8 mouse cellular contexts compared by ENCODE assay signal in genomic region chr13:111686522-111687284, GRCm38 (mm10). TPM values are rescaled to one million over a fixed set of nuclear protein-coding genes. Genes with fewer than 3 reads are reported as not detected.
A peak's percentile ranks its signal among the peaks of the same experiment; 100 is the strongest.
DNase-seq lines count a peak whose midpoint lies in the region; ATAC-seq lines count a peak whose summit lies in the region.

No protein-coding gene starts in this region.

- H3K27ac ChIP-seq in brown adipose tissue, adult 24 weeks (replicated peaks; ENCODE audit: low read depth, low read length) = peak overlapping the region; percentile 64
- peak overlapping the region; percentile 97 for H3K27ac ChIP-seq in forebrain, embryonic 14.5 days (ENCODE audit: low read depth, low read length)
- H3K27ac ChIP-seq in limb, embryonic 12.5 days = peak overlapping the region; percentile 97
- peak overlapping the region; percentile 99 for H3K27ac ChIP-seq in midbrain, embryonic 13.5 days

- H3K9ac ChIP-seq in forebrain, embryonic 14.5 days (ENCODE audit: low read length) = peak overlapping the region; percentile 93
- H3K9ac ChIP-seq in limb, embryonic 12.5 days (replicated peaks) = peak overlapping the region; percentile 98
- H3K9ac ChIP-seq in midbrain, embryonic 13.5 days (replicated peaks) = peak overlapping the region; percentile 96

- DNase-seq in heart, adult 11 months = peak; percentile 95
- no peak for DNase-seq in heart, adult 8-10 months (ENCODE audit: low spot score)
- DNase-seq in forebrain, embryonic 14.5 days (ENCODE audit: low spot score) = peak; percentile 34
- peak; percentile 48 for DNase-seq in heart, postnatal 4 days
- peak; percentile 61 to 73 for DNase-seq in spleen, postnatal 10 days (ENCODE audit: low spot score in 2 of 2)

- H3K4me2 ChIP-seq in forebrain, embryonic 14.5 days (ENCODE audit: low read length) = peak overlapping the region; percentile 92
- H3K4me2 ChIP-seq in limb, embryonic 12.5 days = peak overlapping the region; percentile 83
- H3K4me2 ChIP-seq in midbrain, embryonic 13.5 days (replicated peaks) = peak overlapping the region; percentile 89

- under 1% methylated on average over 27 of the region's 101 CpGs for WGBS in forebrain, embryonic 14.5 days
- under 1% methylated on average over 70 of the region's 101 CpGs for WGBS in limb, embryonic 12.5 days
- WGBS in midbrain, embryonic 13.5 days = under 1% methylated on average over 51 of the region's 101 CpGs

- no peaks in the 10 kb centered on the region for H3K27me3 ChIP-seq in forebrain, embryonic 14.5 days (replicated peaks; ENCODE audit: control insufficient read depth, insufficient read depth, low read length)
- no peaks in the 10 kb centered on the region for H3K27me3 ChIP-seq in limb, embryonic 12.5 days
- H3K27me3 ChIP-seq in midbrain, embryonic 13.5 days = 0 out of 2 replicates have a peak, but pooled peaks cover 8% of the 10 kb centered on the region

- ATAC-seq in forebrain, embryonic 14.5 days = peak; percentile 64
- peak; percentile 34; the same call in 1 of the 2 replicates for ATAC-seq in limb, embryonic 12.5 days (ENCODE audit: insufficient number of reproducible peaks, insufficient read depth, low FRiP score, low TSS enrichment, low read depth)
- ATAC-seq in midbrain, embryonic 13.5 days = peak; percentile 72

- no peaks in the 10 kb centered on the region for H3K4me1 ChIP-seq in brown adipose tissue, adult 24 weeks (ENCODE audit: control insufficient read depth, insufficient read depth, insufficient read length, low read length)
- 0 out of 2 replicates have a peak, but pooled peaks cover 2% of the 10 kb centered on the region for H3K4me1 ChIP-seq in forebrain, embryonic 14.5 days (ENCODE audit: control insufficient read depth, insufficient read depth, low read length)
- H3K4me1 ChIP-seq in limb, embryonic 12.5 days (replicated peaks) = peaks cover 3% of the 10 kb centered on the region; the same call in 1 of the 2 replicates
- peaks cover 15% of the 10 kb centered on the region for H3K4me1 ChIP-seq in midbrain, embryonic 13.5 days (replicated peaks)

- H3K9me3 ChIP-seq in forebrain, embryonic 14.5 days (replicated peaks; ENCODE audit: control insufficient read depth, low read length) = no peaks in the 10 kb centered on the region
- H3K9me3 ChIP-seq in limb, embryonic 12.5 days = no peaks in the 10 kb centered on the region
- H3K9me3 ChIP-seq in midbrain, embryonic 13.5 days = no peaks in the 10 kb centered on the region

- H3K36me3 ChIP-seq in forebrain, embryonic 14.5 days (ENCODE audit: control insufficient read depth, insufficient read depth, low read length) = peaks cover 12% of the 10 kb centered on the region
- H3K36me3 ChIP-seq in limb, embryonic 12.5 days = peaks cover 8% of the 10 kb centered on the region
- peaks cover 8% of the 10 kb centered on the region for H3K36me3 ChIP-seq in midbrain, embryonic 13.5 days

- H3K4me3 ChIP-seq in brown adipose tissue, adult 24 weeks (ENCODE audit: insufficient read depth, low read depth, low read length) = peak overlapping the region; percentile 77
- H3K4me3 ChIP-seq in forebrain, embryonic 14.5 days (ENCODE audit: low read depth, low read length) = peak overlapping the region; percentile 78
- H3K4me3 ChIP-seq in limb, embryonic 12.5 days (replicated peaks) = peak overlapping the region; percentile 95
- peak overlapping the region; percentile 95 for H3K4me3 ChIP-seq in midbrain, embryonic 13.5 days (replicated peaks)

RNA-seq across cellular contexts. Expression of gene Mier3, which starts 5.9 kb away (rescaled TPM):
- total RNA-seq in heart, adult 8-10 months (2022) = 10 to 100 TPM; 12.6 to 17.2 (median 13.9) TPM
- polyA plus RNA-seq in brown adipose tissue, adult 24 weeks (2012; ENCODE audit: insufficient read depth, insufficient read length, missing spikeins) = 6.1 and 14.9 TPM in 2 replicates
- polyA plus RNA-seq in forebrain, embryonic 14.5 days (2014; fragmentation: Nextera tagmentation; extraction: Ambion mirVana) = 22.2 and 26.8 TPM in 2 replicates
- total RNA-seq in heart, postnatal 4 days (2021) = 10 to 100 TPM; 26.7 to 26.9 TPM
- polyA plus RNA-seq in limb, embryonic 12.5 days (2016; fragmentation: Nextera tagmentation; extraction: Ambion mirVana) = 27.1 and 30.0 TPM in 2 replicates
- polyA plus RNA-seq in midbrain, embryonic 13.5 days (2015; fragmentation: Nextera tagmentation; extraction: Ambion mirVana) = 19.2 and 21.3 TPM in 2 replicates
